Mouse (Mus musculus): ENCODE data around the gene Vamp5. TPM values are rescaled to one million over a fixed set of nuclear protein-coding genes. Genes with fewer than 3 reads are reported as not detected.

Gene Vamp5
- polyA plus RNA-seq, 1 experiment from 2014 or later: 21.1 TPM

GRCm38 (mm10) chr6:72323786-72324508 lies 56.3 kb downstream of the Vamp5 start:
- Histone ChIP-seq H3K27me3 (no peaks in the 10 kb centered on the region), H3K9ac (no peak overlapping the region), H3K4me3 (no peak overlapping the region), H3K27ac (no peak overlapping the region), H3K9me3 (no peaks in the 10 kb centered on the region), H3K4me1 (no peaks in the 10 kb centered on the region), H3K36me3 (peaks cover 97% of the 10 kb centered on the region), H3K4me2 (replicated peaks) (no peak overlapping the region)
- ATAC-seq (ENCODE audit: low FRiP score, low read depth): no peak
- 89% methylated on average over 6 of the region's 6 CpGs for WGBS

- WGBS: 92% methylated on average over 3 of the region's 3 CpGs
- Histone ChIP-seq H3K9ac (no peak overlapping the region), H3K4me1 (no peaks in the 10 kb centered on the region), H3K27ac (no peak overlapping the region), H3K36me3 (peaks cover 97% of the 10 kb centered on the region), H3K27me3 (no peaks in the 10 kb centered on the region), H3K9me3 (no peaks in the 10 kb centered on the region), H3K4me2 (replicated peaks) (no peak overlapping the region), H3K4me3 (no peak overlapping the region)
- no peak for ATAC-seq (ENCODE audit: low FRiP score, low read depth)
Observed at GRCm38 (mm10) chr6:72322936-72323335, 57.3 kb downstream of the Vamp5 start.

- H3K4me3 ChIP-seq: no peak overlapping the region
- no peaks in the 10 kb centered on the region for H3K4me1 ChIP-seq
- no peak overlapping the region for H3K4me2 ChIP-seq (replicated peaks)
- H3K36me3 ChIP-seq: peaks cover 79% of the 10 kb centered on the region
- H3K9me3 ChIP-seq: no peaks in the 10 kb centered on the region
- no peak for ATAC-seq (ENCODE audit: low FRiP score, low read depth)
- H3K27me3 ChIP-seq: no peaks in the 10 kb centered on the region
- H3K27ac ChIP-seq: no peak overlapping the region
- 83% methylated on average over 11 of the region's 11 CpGs for WGBS
- H3K9ac ChIP-seq: no peak overlapping the region
Observed at GRCm38 (mm10) chr6:72319019-72319418, 61.2 kb downstream of the Vamp5 start.

Other genes starting within 250 kb of the Vamp5 start
- 31.5 and 32.3 TPM in 2 replicates for gene Atoh8, start 144.9 kb downstream of the Vamp5 start, polyA plus RNA-seq (2015; fragmentation: Nextera tagmentation; extraction: Ambion mirVana)
- not detected in 2 replicates for gene Sftpb, start 75.9 kb downstream of the Vamp5 start, polyA plus RNA-seq (2015; fragmentation: Nextera tagmentation; extraction: Ambion mirVana)
- 51.5 and 51.7 TPM in 2 replicates for gene Usp39, start 35.3 kb downstream of the Vamp5 start, polyA plus RNA-seq (2015; fragmentation: Nextera tagmentation; extraction: Ambion mirVana)
- gene 0610030E20Rik, start 33.2 kb downstream of the Vamp5 start, polyA plus RNA-seq (2015; fragmentation: Nextera tagmentation; extraction: Ambion mirVana): 28.6 and 30.2 TPM in 2 replicates
- gene Tmem150a, start 25.0 kb downstream of the Vamp5 start, polyA plus RNA-seq (2015; fragmentation: Nextera tagmentation; extraction: Ambion mirVana): 12.1 and 14.6 TPM in 2 replicates
- gene Rnf181, start 13.5 kb downstream of the Vamp5 start, polyA plus RNA-seq (2015; fragmentation: Nextera tagmentation; extraction: Ambion mirVana): 90.9 and 94.0 TPM in 2 replicates
- gene Vamp8, start 10.2 kb upstream of the Vamp5 start, polyA plus RNA-seq (2015; fragmentation: Nextera tagmentation; extraction: Ambion mirVana): 143 and 146 TPM in 2 replicates
- gene Ggcx, start 33.8 kb upstream of the Vamp5 start, polyA plus RNA-seq (2015; fragmentation: Nextera tagmentation; extraction: Ambion mirVana): 43.5 and 47.8 TPM in 2 replicates
- 426 and 435 TPM in 2 replicates for gene Mat2a, start 59.1 kb upstream of the Vamp5 start, polyA plus RNA-seq (2015; fragmentation: Nextera tagmentation; extraction: Ambion mirVana)
- gene Sh2d6, start 141.2 kb upstream of the Vamp5 start, polyA plus RNA-seq (2015; fragmentation: Nextera tagmentation; extraction: Ambion mirVana): 0.15 and 0.28 TPM in 2 replicates
- gene Capg, start 163.9 kb upstream of the Vamp5 start, polyA plus RNA-seq (2015; fragmentation: Nextera tagmentation; extraction: Ambion mirVana): 35.8 and 41.3 TPM in 2 replicates
- 15.3 and 16.7 TPM in 2 replicates for gene Elmod3, start 217.9 kb upstream of the Vamp5 start, polyA plus RNA-seq (2015; fragmentation: Nextera tagmentation; extraction: Ambion mirVana)
- 15.1 and 17.9 TPM in 2 replicates for gene Retsat, start 218.0 kb upstream of the Vamp5 start, polyA plus RNA-seq (2015; fragmentation: Nextera tagmentation; extraction: Ambion mirVana)
- 22.0 and 23.0 TPM in 2 replicates for gene Tgoln1, start 236.5 kb upstream of the Vamp5 start, polyA plus RNA-seq (2015; fragmentation: Nextera tagmentation; extraction: Ambion mirVana)

Data from limb, embryonic 13.5 days (tissue).